Mouse (Mus musculus) forebrain, embryonic 10.5 days (tissue): ENCODE results near the gene Neurl1b. TPM values are rescaled to one million over a fixed set of nuclear protein-coding genes. Genes with fewer than 3 reads are reported as not detected.

ENCODE experiments used
- DNase-seq: peaks from one replicate; pipeline ENCODE4 v3.0.0-alpha.2; 2017; ENCODE audit warnings: low spot score; ENCODE audit errors: extremely low spot score
- H3K27ac ChIP-seq: fragments of 300-500 bp; sonication (generic); 2 replicates; pipeline ENCODE4 v1.5.1; 2016; ENCODE audit warnings: mild to moderate bottlenecking
- H3K27me3 ChIP-seq: fragments of 300-500 bp; sonication (generic); 2 replicates; pipeline ENCODE4 v1.6.1; 2016; ENCODE audit warnings: mild to moderate bottlenecking; ENCODE audit not compliant: poor library complexity, severe bottlenecking
- H3K36me3 ChIP-seq: fragments of 300-500 bp; sonication (generic); replicated peaks from 2 replicates; pipeline ENCODE4 v1.6.1; 2016; ENCODE audit warnings: mild to moderate bottlenecking, moderate library complexity
- H3K4me1 ChIP-seq: fragments of 300-500 bp; sonication (generic); 2 replicates; pipeline ENCODE4 v1.6.1; 2016
- H3K4me3 ChIP-seq: fragments of 300-500 bp; sonication (generic); 2 replicates; pipeline ENCODE4 v1.5.1; 2016; ENCODE audit warnings: mild to moderate bottlenecking, moderate library complexity
- H3K9me3 ChIP-seq: fragments of 300-500 bp; sonication (generic); 2 replicates; pipeline ENCODE4 v1.6.1; 2016; ENCODE audit warnings: mild to moderate bottlenecking, moderate library complexity
- whole genome bisulfite sequencing: fragments of 180-500 bp; shearing (Covaris S2); methylation state at CpG from one replicate; pipeline ENCODE4 v1.1.7; 2016; 5-methylcytosine and 5-hydroxymethylcytosine counted together
- polyA plus RNA-seq: library from polyadenylated mRNA; unstranded; fragments of >200 nt; fragmentation: Nextera tagmentation; extraction: Ambion mirVana; gene quantifications from 2 replicates; pipeline ENCODE4 v1.2.1, GENCODE M21; 2016

The Neurl1b gene
- polyA plus RNA-seq, 1 experiment from 2014 or later, result 0.10 TPM

DNA sequence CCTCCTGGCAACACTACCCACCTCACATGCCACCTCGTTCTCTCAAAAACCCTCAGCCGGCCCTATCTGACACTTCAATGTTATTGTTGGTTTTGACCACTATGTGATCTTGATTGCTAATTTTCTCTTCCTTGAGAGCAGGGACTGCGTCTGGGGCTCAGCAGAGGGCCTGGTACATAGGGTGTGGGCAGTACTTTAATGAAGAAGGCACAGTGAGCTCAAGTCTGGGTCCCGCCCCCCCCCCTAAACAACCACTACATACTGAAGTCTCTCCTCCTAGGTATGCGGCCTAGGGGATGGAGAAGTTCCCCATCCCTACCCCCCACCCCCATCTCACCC, 476 bp upstream of the Neurl1b start:
- DNase-seq, result no peak
- H3K4me3 ChIP-seq, result peak overlapping the region; percentile 80
- H3K9me3 ChIP-seq, result no peaks in the 10 kb centered on the region
- peaks cover 24% of the 10 kb centered on the region for H3K4me1 ChIP-seq
- no peaks in the 10 kb centered on the region for H3K36me3 ChIP-seq
- WGBS, result 16% methylated on average over 5 of the region's 5 CpGs
- H3K27me3 ChIP-seq, result peaks cover 80% of the 10 kb centered on the region
- H3K27ac ChIP-seq, result peak overlapping the region; percentile 81; the same call in 1 of the 2 replicates

- Histone ChIP-seq H3K4me1 (peaks cover 24% of the 10 kb centered on the region), H3K27me3 (peaks cover 85% of the 10 kb centered on the region), H3K9me3 (no peaks in the 10 kb centered on the region), H3K27ac (peak overlapping the region; percentile 81), H3K4me3 (peak overlapping the region; percentile 80), H3K36me3 (no peaks in the 10 kb centered on the region)
- 2% methylated on average over 27 of the region's 27 CpGs for WGBS
- DNase-seq, result no peak
These were observed 781 bp downstream of the Neurl1b start for GRCm38 (mm10) chr17:26415355-26415865.

DNA sequence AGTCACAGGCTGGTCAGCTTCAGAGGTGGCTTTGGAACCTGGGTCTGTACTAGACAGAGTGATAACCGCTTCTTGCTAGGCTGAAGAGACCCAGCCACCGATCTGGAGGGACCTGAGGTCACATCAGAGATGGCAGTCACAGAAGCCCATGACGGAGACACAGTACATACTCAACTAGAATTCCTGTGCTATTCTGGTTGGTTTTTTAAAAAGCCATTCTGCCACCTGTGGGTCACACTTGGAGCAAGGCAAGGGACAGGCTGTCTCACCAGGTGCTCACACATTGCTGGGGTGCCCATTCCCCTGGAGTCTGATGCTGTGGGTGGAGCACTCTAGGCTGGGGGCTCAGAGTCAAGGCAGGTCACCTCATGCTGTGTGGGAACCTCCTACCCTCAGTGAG, 1.5 kb downstream of the Neurl1b start:
- Histone ChIP-seq H3K9me3 (no peaks in the 10 kb centered on the region), H3K27me3 (peaks cover 84% of the 10 kb centered on the region), H3K4me3 (peak overlapping the region; percentile 80; the same call in 1 of the 2 replicates), H3K36me3 (no peaks in the 10 kb centered on the region), H3K4me1 (peaks cover 24% of the 10 kb centered on the region), H3K27ac (no peak overlapping the region)
- 72% methylated on average over 3 of the region's 3 CpGs for WGBS
- DNase-seq, result no peak

GRCm38 (mm10) chr17:26417770-26418421, 3.3 kb downstream of the Neurl1b start:
- Histone ChIP-seq H3K27me3 (peaks cover 66% of the 10 kb centered on the region), H3K27ac (no peak overlapping the region), H3K9me3 (no peaks in the 10 kb centered on the region), H3K4me1 (peaks cover 24% of the 10 kb centered on the region), H3K36me3 (no peaks in the 10 kb centered on the region), H3K4me3 (no peak overlapping the region)
- no peak for DNase-seq
- 84% methylated on average over 6 of the region's 6 CpGs for WGBS

DNA sequence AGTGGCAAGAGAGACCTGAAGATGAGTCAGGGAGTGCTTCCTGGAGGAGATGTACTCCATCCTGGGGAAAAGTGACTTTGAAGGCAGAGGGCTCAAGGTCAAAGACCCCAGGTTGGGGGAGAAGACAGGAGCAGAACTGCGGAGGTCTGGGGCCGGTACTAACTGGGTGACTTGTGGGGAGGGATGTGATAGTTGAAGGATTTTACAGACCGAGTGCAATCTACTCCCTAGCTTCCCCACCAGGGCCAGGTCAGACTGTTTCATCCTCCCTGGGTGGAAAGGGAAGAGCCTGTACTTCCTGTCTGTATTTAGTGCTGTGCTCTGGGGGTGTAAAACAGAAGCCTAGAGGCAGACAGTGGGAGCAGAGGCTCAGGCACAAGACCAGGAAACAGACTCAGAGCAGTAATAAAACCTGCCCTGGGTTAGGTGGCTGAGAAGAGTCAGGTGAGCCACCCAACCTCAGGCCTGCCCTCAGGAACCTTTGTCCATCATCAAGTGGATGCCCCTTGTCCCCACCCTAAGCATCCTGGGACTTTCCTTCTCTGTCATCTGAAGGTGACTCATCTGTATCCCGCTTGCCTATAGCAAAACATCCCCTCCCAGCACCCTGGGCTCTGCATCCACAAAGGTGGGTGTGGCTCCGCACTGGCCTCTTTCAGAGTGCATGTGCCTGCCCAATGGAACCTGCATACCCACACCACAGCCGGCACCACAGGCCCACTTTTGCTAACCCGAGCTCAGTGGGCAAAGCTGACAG, 6.0 kb downstream of the Neurl1b start:
- Histone ChIP-seq H3K4me3 (no peak overlapping the region), H3K36me3 (no peaks in the 10 kb centered on the region), H3K27me3 (peaks cover 63% of the 10 kb centered on the region), H3K27ac (no peak overlapping the region), H3K4me1 (peaks cover 13% of the 10 kb centered on the region), H3K9me3 (no peaks in the 10 kb centered on the region)
- WGBS, result 82% methylated on average over 7 of the region's 7 CpGs
- DNase-seq, result no peak

DNA sequence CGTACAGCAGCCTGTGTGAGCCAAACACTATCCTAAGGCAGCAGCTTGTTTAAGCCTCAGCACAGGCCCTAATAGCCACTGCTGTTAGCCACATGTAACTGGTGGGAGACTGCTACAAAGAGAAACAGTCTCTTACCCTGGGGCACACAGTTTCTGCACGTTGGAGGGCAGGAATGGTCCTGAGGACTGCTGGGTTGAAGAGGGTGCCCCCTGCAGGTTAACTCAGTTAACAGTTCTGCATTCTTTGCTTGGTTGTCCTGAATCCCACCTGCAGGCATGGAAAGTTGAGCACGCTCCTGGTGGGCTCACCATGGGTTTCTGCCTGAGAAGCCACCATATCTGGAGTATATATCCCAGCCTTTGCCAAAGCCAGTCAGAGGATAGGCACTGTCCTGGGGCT, 6.9 kb downstream of the Neurl1b start:
- Histone ChIP-seq H3K4me1 (peaks cover 10% of the 10 kb centered on the region), H3K4me3 (no peak overlapping the region), H3K27me3 (peaks cover 54% of the 10 kb centered on the region), H3K36me3 (no peaks in the 10 kb centered on the region), H3K27ac (no peak overlapping the region), H3K9me3 (no peaks in the 10 kb centered on the region)
- no peak for DNase-seq
- 47% methylated on average over 3 of the region's 3 CpGs for WGBS

DNA sequence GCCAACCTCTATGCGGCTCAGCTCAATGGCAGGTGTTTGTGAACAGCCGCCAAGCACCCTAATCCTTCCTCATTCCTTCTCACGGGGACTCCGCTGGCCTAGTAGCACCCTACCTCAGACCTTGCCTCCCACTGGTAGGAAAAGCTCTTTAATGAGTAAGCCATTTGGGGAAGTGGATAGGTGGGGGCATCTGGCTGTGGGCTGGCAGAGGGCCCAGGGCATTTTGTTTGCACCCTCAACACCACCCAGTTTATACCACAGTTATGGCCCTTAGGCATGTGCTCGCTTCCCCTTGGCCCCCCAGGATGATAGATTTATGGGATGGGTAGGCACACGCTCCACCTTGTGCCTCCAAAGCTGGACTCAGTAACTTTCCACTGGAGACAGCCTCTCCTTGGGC, 7.8 kb downstream of the Neurl1b start:
- 86% methylated on average over 6 of the region's 6 CpGs for WGBS
- Histone ChIP-seq H3K27ac (no peak overlapping the region), H3K36me3 (no peaks in the 10 kb centered on the region), H3K4me3 (no peak overlapping the region), H3K4me1 (peaks cover 10% of the 10 kb centered on the region), H3K27me3 (peaks cover 46% of the 10 kb centered on the region), H3K9me3 (no peaks in the 10 kb centered on the region)
- no peak for DNase-seq

DNA sequence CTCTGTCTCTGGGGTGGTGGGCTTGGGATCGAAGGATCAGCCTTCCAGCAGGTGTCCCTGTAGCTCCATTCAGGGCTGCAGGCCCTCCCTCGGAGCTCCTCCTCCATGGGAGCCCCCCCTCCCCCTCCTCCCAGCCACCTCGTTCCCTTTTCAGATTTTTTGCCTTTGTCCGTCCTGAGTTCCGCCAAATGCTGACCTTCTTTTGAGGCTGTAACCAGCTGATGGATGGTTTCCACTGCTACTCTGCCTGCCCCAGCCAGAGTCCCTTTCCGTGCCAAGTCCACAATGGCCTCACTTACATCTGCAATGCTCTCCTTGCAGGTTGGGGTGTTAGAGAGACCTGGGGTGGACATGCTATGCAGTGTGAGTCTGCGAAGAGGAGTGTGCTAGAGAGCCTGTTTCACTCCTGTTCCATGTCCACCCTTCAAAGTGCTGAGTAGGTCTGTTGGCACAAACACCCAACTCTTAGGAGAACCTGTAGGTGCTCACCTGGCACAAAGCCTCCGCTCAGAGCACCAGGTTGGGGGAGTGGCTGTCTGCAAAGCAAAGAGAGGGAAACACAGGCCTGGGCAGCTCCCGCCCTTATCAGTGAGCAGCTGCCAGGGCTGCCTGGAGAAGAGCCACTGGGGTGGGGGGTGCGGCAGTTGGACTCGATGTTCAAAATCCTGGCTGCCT, 9.5 kb downstream of the Neurl1b start:
- no peaks in the 10 kb centered on the region for H3K36me3 ChIP-seq
- no peaks in the 10 kb centered on the region for H3K9me3 ChIP-seq
- peaks cover 30% of the 10 kb centered on the region for H3K27me3 ChIP-seq
- WGBS, result 37% methylated on average over 11 of the region's 11 CpGs
- H3K27ac ChIP-seq, result no peak overlapping the region
- H3K4me3 ChIP-seq, result no peak overlapping the region
- DNase-seq, result no peak
- H3K4me1 ChIP-seq, result peaks cover 10% of the 10 kb centered on the region

GRCm38 (mm10) chr17:26424973-26425735, 10.5 kb downstream of the Neurl1b start:
- DNase-seq, result no peak
- Histone ChIP-seq H3K4me1 (peaks cover 14% of the 10 kb centered on the region), H3K9me3 (no peaks in the 10 kb centered on the region), H3K4me3 (no peak overlapping the region), H3K27me3 (peaks cover 28% of the 10 kb centered on the region), H3K27ac (no peak overlapping the region), H3K36me3 (no peaks in the 10 kb centered on the region)
- 72% methylated on average over 13 of the region's 13 CpGs for WGBS

GRCm38 (mm10) chr17:26433295-26433694, 18.7 kb downstream of the Neurl1b start:
- H3K27ac ChIP-seq, result no peak overlapping the region
- 0 out of 2 replicates have a peak, but pooled peaks cover 4% of the 10 kb centered on the region for H3K4me1 ChIP-seq
- H3K4me3 ChIP-seq, result no peak overlapping the region
- no peaks in the 10 kb centered on the region for H3K9me3 ChIP-seq
- H3K27me3 ChIP-seq, result peaks cover 58% of the 10 kb centered on the region
- H3K36me3 ChIP-seq, result no peaks in the 10 kb centered on the region
- WGBS, result 66% methylated on average over 11 of the region's 11 CpGs
- DNase-seq, result no peak

- H3K36me3 ChIP-seq, result no peaks in the 10 kb centered on the region
- 88% methylated on average over 14 of the region's 14 CpGs for WGBS
- H3K27me3 ChIP-seq, result peaks cover 81% of the 10 kb centered on the region
- no peak overlapping the region for H3K27ac ChIP-seq
- no peaks in the 10 kb centered on the region for H3K9me3 ChIP-seq
- H3K4me1 ChIP-seq, result peaks cover 7% of the 10 kb centered on the region
- no peak overlapping the region for H3K4me3 ChIP-seq
- DNase-seq, result no peak
These were observed 22.6 kb downstream of the Neurl1b start for GRCm38 (mm10) chr17:26437089-26437815.

DNA sequence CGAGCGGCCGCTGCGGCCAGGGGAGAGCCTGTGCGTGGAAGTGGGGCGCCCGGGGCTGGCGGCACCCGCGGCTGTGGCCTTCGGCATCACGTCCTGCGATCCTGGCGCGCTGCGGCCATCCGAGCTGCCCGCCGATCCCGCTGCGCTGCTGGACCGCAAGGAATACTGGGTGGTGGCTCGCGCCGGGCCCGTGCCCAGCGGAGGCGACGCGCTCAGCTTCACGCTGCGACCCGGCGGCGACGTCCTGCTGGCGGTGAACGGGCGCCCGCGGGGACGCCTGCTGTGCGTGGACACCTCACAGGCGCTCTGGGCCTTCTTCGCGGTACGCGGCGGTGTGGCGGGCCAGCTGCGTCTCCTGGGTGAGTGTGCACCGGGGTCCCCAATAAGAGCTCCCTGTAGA, 24.4 kb downstream of the Neurl1b start:
- WGBS, result 20% methylated on average over 52 of the region's 52 CpGs
- Histone ChIP-seq H3K36me3 (no peaks in the 10 kb centered on the region), H3K9me3 (no peaks in the 10 kb centered on the region), H3K4me3 (peak overlapping the region; percentile 48), H3K4me1 (peaks cover 7% of the 10 kb centered on the region), H3K27ac (peak overlapping the region; percentile 4; the same call in 1 of the 2 replicates), H3K27me3 (peaks cover 77% of the 10 kb centered on the region)
- no peak for DNase-seq
